Mouse (Mus musculus) T-helper 17 cell (primary cell): Measurements from ENCODE around the gene Olfr376.

ENCODE experiments used
- in situ Hi-C, 2 experiments: fragments of 300-600 bp; cut with MboI, MseI; formaldehyde crosslinking; loops; 1 replicate in 1 of 2; 2 replicates in 1 of 2; pipeline ENCODE4 v1.15.1; 2025; ENCODE audit warnings: high pct_unique_total_duplicates in 2 of 2

Gene Olfr376

GRCm38 (mm10) chr11:73370946-73371345 lies at the start of gene Olfr376:
TSS of gene Olfr376 (plus strand) at chr11:73371246.
- in situ Hi-C loops = no loop called here

- in situ Hi-C loops = no loop called here
Measured at GRCm38 (mm10) chr11:73323906-73324830, 46.9 kb upstream of the Olfr376 start.

GRCm38 (mm10) chr11:73326485-73326886 lies 44.6 kb upstream of the Olfr376 start:
- in situ Hi-C loops = no loop called here

GRCm38 (mm10) chr11:73327361-73327760 lies 43.7 kb upstream of the Olfr376 start:
- in situ Hi-C loops = no loop called here

- in situ Hi-C loops = no loop called here
Measured at GRCm38 (mm10) chr11:73329442-73329841, 41.6 kb upstream of the Olfr376 start, which contains the start of the genes Aspa, Gm49340 and Spata22. TSS of gene Aspa (minus strand) at chr11:73329596. TSS of gene Gm49340 (plus strand) at chr11:73329741. TSS of gene Spata22 (plus strand) at chr11:73329741.

GRCm38 (mm10) chr11:73333357-73333756 lies 37.7 kb upstream of the Olfr376 start:
- in situ Hi-C loops = no loop called here

- in situ Hi-C loops = no loop called here
Measured at GRCm38 (mm10) chr11:73336919-73337318, 34.1 kb upstream of the Olfr376 start.

GRCm38 (mm10) chr11:73350483-73350882 lies 20.6 kb upstream of the Olfr376 start, which contains the start of gene Olfr20:
TSS of gene Olfr20 (plus strand) at chr11:73350783.
- in situ Hi-C loops = no loop called here

GRCm38 (mm10) chr11:73395374-73395773 lies 24.3 kb downstream of the Olfr376 start:
- in situ Hi-C loops = no loop called here

- in situ Hi-C loops = no loop called here
Measured at GRCm38 (mm10) chr11:73399514-73399913, 28.5 kb downstream of the Olfr376 start, which contains the start of gene Olfr1. TSS of gene Olfr1 (minus strand) at chr11:73399614.
